Mouse (Mus musculus) hindbrain, embryonic 15.5 days (tissue): ENCODE measurements at regions not wholly inside any gene's neighbourhood (a gene's known extent, or its start where the extent isn't known, plus 50 kb on each side); places are given as distances from the start of the nearest gene placed in this dataset.

Source experiments
- ATAC-seq: fragments of 200-750 bp; cut with Nextera tagmentation; 2 replicates; pipeline ENCODE4 v1.8.0; 2017; ENCODE audit warnings: low read depth, moderate number of reproducible peaks, moderate TSS enrichment; ENCODE audit not compliant: low FRiP score
- H3K27ac ChIP-seq: fragments of 300-500 bp; sonication (generic); replicated peaks from 2 replicates; pipeline ENCODE4 v1.5.1; 2015; ENCODE audit warnings: mild to moderate bottlenecking, inconsistent platforms
- H3K27me3 ChIP-seq: fragments of 300-500 bp; sonication (generic); 2 replicates; pipeline ENCODE4 v1.6.1; 2015; ENCODE audit warnings: control low read depth, inconsistent platforms
- H3K36me3 ChIP-seq: fragments of 300-500 bp; sonication (generic); 2 replicates; pipeline ENCODE4 v1.6.1; 2015; ENCODE audit warnings: control low read depth, inconsistent platforms
- H3K4me1 ChIP-seq: fragments of 300-500 bp; sonication (generic); replicated peaks from 2 replicates; pipeline ENCODE4 v1.6.1; 2015; ENCODE audit warnings: control low read depth, inconsistent platforms
- H3K4me2 ChIP-seq: fragments of 300-500 bp; sonication (generic); 2 replicates; pipeline ENCODE4 v1.6.1; 2015; ENCODE audit warnings: moderate library complexity, mild to moderate bottlenecking, inconsistent platforms
- H3K4me3 ChIP-seq: fragments of 300-500 bp; sonication (generic); 2 replicates; pipeline ENCODE4 v1.5.1; 2015; ENCODE audit warnings: mild to moderate bottlenecking, inconsistent platforms
- H3K9ac ChIP-seq: fragments of 300-500 bp; sonication (generic); 2 replicates; pipeline ENCODE4 v1.6.1; 2015; ENCODE audit warnings: inconsistent platforms
- H3K9me3 ChIP-seq: fragments of 300-500 bp; sonication (generic); 2 replicates; pipeline ENCODE4 v1.6.1; 2016; ENCODE audit warnings: control low read depth, inconsistent platforms
- WGBS: fragments of 180-500 bp; shearing (Covaris S2); methylation state at CpG from one replicate; pipeline ENCODE4 v1.1.7; 2015; 5-methylcytosine and 5-hydroxymethylcytosine counted together

GRCm38 (mm10) chr10:108024227-108024626, 112.3 kb upstream of the Otogl start:
- WGBS = 86% methylated on average over 6 of the region's 6 CpGs
- Histone ChIP-seq H3K27me3 (no peaks in the 10 kb centered on the region), H3K9me3 (no peaks in the 10 kb centered on the region), H3K36me3 (no peaks in the 10 kb centered on the region), H3K4me3 (no peak overlapping the region), H3K27ac (no peak overlapping the region), H3K4me1 (no peaks in the 10 kb centered on the region), H3K9ac (no peak overlapping the region), H3K4me2 (no peak overlapping the region)
- no peak for ATAC-seq

- Histone ChIP-seq H3K27me3 (no peaks in the 10 kb centered on the region), H3K4me2 (no peak overlapping the region), H3K9ac (no peak overlapping the region), H3K4me1 (no peaks in the 10 kb centered on the region), H3K36me3 (no peaks in the 10 kb centered on the region), H3K27ac (no peak overlapping the region), H3K9me3 (no peaks in the 10 kb centered on the region), H3K4me3 (no peak overlapping the region)
- no peak for ATAC-seq
- WGBS = 97% methylated on average over 1 of the region's 1 CpGs
Observed at GRCm38 (mm10) chr10:108016552-108016951, 104.6 kb upstream of the Otogl start.

GRCm38 (mm10) chr10:107994836-107995585, 83.1 kb upstream of the Otogl start:
- Histone ChIP-seq H3K27ac (no peak overlapping the region), H3K4me3 (no peak overlapping the region), H3K27me3 (no peaks in the 10 kb centered on the region), H3K9me3 (no peaks in the 10 kb centered on the region), H3K4me2 (no peak overlapping the region), H3K4me1 (no peaks in the 10 kb centered on the region), H3K9ac (no peak overlapping the region), H3K36me3 (no peaks in the 10 kb centered on the region)
- 85% methylated on average over 2 of the region's 2 CpGs for WGBS
- ATAC-seq = no peak

- Histone ChIP-seq H3K9ac (no peak overlapping the region), H3K27ac (no peak overlapping the region), H3K9me3 (no peaks in the 10 kb centered on the region), H3K27me3 (no peaks in the 10 kb centered on the region), H3K36me3 (no peaks in the 10 kb centered on the region), H3K4me3 (no peak overlapping the region), H3K4me1 (no peaks in the 10 kb centered on the region), H3K4me2 (no peak overlapping the region)
- no peak for ATAC-seq
- 80% methylated on average over 3 of the region's 3 CpGs for WGBS
Observed at GRCm38 (mm10) chr10:107992621-107993020, 80.7 kb upstream of the Otogl start.

GRCm38 (mm10) chr10:107990557-107990956, 78.6 kb upstream of the Otogl start:
- Histone ChIP-seq H3K27me3 (no peaks in the 10 kb centered on the region), H3K9ac (no peak overlapping the region), H3K27ac (no peak overlapping the region), H3K4me2 (no peak overlapping the region), H3K9me3 (no peaks in the 10 kb centered on the region), H3K4me1 (no peaks in the 10 kb centered on the region), H3K4me3 (no peak overlapping the region), H3K36me3 (no peaks in the 10 kb centered on the region)
- WGBS = 91% methylated on average over 3 of the region's 3 CpGs
- no peak for ATAC-seq

GRCm38 (mm10) chr10:107989913-107990312, 78.0 kb upstream of the Otogl start:
- no peak for ATAC-seq

GRCm38 (mm10) chr10:107982632-107983031, 70.7 kb upstream of the Otogl start:
- Histone ChIP-seq H3K9me3 (no peaks in the 10 kb centered on the region), H3K4me1 (no peaks in the 10 kb centered on the region), H3K4me2 (no peak overlapping the region), H3K27ac (no peak overlapping the region), H3K9ac (no peak overlapping the region), H3K36me3 (no peaks in the 10 kb centered on the region), H3K4me3 (no peak overlapping the region), H3K27me3 (no peaks in the 10 kb centered on the region)
- WGBS = 73% methylated on average over 5 of the region's 5 CpGs
- ATAC-seq = no peak

More at GRCm38 (mm10) chr10:107989913-107990312, 78.0 kb upstream of the Otogl start:
- Histone ChIP-seq H3K4me3 (no peak overlapping the region), H3K4me1 (no peaks in the 10 kb centered on the region), H3K9me3 (no peaks in the 10 kb centered on the region), H3K27ac (no peak overlapping the region), H3K36me3 (no peaks in the 10 kb centered on the region), H3K27me3 (no peaks in the 10 kb centered on the region), H3K9ac (no peak overlapping the region), H3K4me2 (no peak overlapping the region)
- WGBS = 92% methylated on average over 2 of the region's 2 CpGs

GRCm38 (mm10) chr10:107982082-107982481, 70.1 kb upstream of the Otogl start:
- ATAC-seq = no peak
- Histone ChIP-seq H3K9me3 (no peaks in the 10 kb centered on the region), H3K27me3 (no peaks in the 10 kb centered on the region), H3K27ac (no peak overlapping the region), H3K4me3 (no peak overlapping the region), H3K9ac (no peak overlapping the region), H3K4me2 (no peak overlapping the region), H3K36me3 (no peaks in the 10 kb centered on the region), H3K4me1 (no peaks in the 10 kb centered on the region)
- 98% methylated on average over 1 of the region's 1 CpGs for WGBS

- H3K27me3 ChIP-seq = no peaks in the 10 kb centered on the region
- WGBS = 95% methylated on average over 3 of the region's 3 CpGs
- no peak for ATAC-seq
- no peak overlapping the region for H3K9ac ChIP-seq
- H3K36me3 ChIP-seq = no peaks in the 10 kb centered on the region
- H3K27ac ChIP-seq = no peak overlapping the region
- no peaks in the 10 kb centered on the region for H3K4me1 ChIP-seq
- no peak overlapping the region for H3K4me2 ChIP-seq
- no peaks in the 10 kb centered on the region for H3K9me3 ChIP-seq
- H3K4me3 ChIP-seq = no peak overlapping the region
Observed at GRCm38 (mm10) chr10:107976392-107976965, 64.5 kb upstream of the Otogl start.

- H3K9ac ChIP-seq = no peak overlapping the region
- H3K27ac ChIP-seq = no peak overlapping the region
- H3K36me3 ChIP-seq = no peaks in the 10 kb centered on the region
- no peaks in the 10 kb centered on the region for H3K9me3 ChIP-seq
- H3K4me1 ChIP-seq = no peaks in the 10 kb centered on the region
- H3K27me3 ChIP-seq = no peaks in the 10 kb centered on the region
- no peak overlapping the region for H3K4me2 ChIP-seq
- ATAC-seq = no peak
- H3K4me3 ChIP-seq = no peak overlapping the region
Observed at GRCm38 (mm10) chr10:107971748-107972147, 59.8 kb upstream of the Otogl start.

- Histone ChIP-seq H3K9ac (no peak overlapping the region), H3K27me3 (no peaks in the 10 kb centered on the region), H3K4me2 (no peak overlapping the region), H3K27ac (no peak overlapping the region), H3K36me3 (no peaks in the 10 kb centered on the region), H3K4me3 (no peak overlapping the region), H3K4me1 (no peaks in the 10 kb centered on the region), H3K9me3 (no peaks in the 10 kb centered on the region)
- ATAC-seq = no peak
- WGBS = 93% methylated on average over 11 of the region's 11 CpGs
Observed at GRCm38 (mm10) chr10:107966996-107967395, 55.1 kb upstream of the Otogl start.

GRCm38 (mm10) chr10:107964022-107964421, 52.1 kb upstream of the Otogl start:
- Histone ChIP-seq H3K9ac (no peak overlapping the region), H3K4me2 (no peak overlapping the region), H3K9me3 (no peaks in the 10 kb centered on the region), H3K27me3 (no peaks in the 10 kb centered on the region), H3K27ac (no peak overlapping the region), H3K36me3 (no peaks in the 10 kb centered on the region), H3K4me3 (no peak overlapping the region), H3K4me1 (no peaks in the 10 kb centered on the region)
- ATAC-seq = no peak
- 76% methylated on average over 1 of the region's 1 CpGs for WGBS

GRCm38 (mm10) chr10:107962130-107962529, 50.2 kb upstream of the Otogl start:
- H3K4me1 ChIP-seq = no peaks in the 10 kb centered on the region
- ATAC-seq = no peak
- H3K9ac ChIP-seq = no peak overlapping the region
- no peak overlapping the region for H3K4me3 ChIP-seq
- H3K4me2 ChIP-seq = no peak overlapping the region
- H3K27me3 ChIP-seq = no peaks in the 10 kb centered on the region
- H3K9me3 ChIP-seq = no peaks in the 10 kb centered on the region
- H3K27ac ChIP-seq = no peak overlapping the region
- no peaks in the 10 kb centered on the region for H3K36me3 ChIP-seq
- 92% methylated on average over 3 of the region's 3 CpGs for WGBS
